Mouse (Mus musculus) retina, adult 2 months (tissue): ENCODE data around the gene Tns4.

Experiments
- DNase-seq: peaks from one replicate; pipeline ENCODE4 v3.0.0-alpha.2; 2012; ENCODE audit warnings: low read depth, low spot score

Tns4 gene

DNA sequence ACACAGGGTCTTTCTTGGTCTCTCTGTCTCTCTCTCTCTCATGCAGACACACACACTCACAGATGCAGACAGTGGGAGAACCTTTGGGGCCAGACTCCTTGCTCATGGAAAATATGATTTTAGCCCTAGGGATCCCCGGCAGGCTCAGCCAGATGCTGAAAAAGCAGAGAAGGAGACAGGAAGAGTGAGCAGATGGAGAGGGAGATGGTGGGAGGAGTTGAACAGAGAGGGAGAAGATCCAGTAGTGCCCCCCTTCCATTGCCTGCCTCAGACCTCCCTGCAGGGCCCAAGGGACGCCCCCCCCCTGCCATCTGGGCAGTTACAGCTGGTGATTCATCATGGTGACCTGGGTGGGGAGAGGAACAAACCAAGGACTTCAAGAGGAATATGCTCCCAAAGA is 41.5 kb downstream of the Tns4 start:
- no peak for DNase-seq

DNA sequence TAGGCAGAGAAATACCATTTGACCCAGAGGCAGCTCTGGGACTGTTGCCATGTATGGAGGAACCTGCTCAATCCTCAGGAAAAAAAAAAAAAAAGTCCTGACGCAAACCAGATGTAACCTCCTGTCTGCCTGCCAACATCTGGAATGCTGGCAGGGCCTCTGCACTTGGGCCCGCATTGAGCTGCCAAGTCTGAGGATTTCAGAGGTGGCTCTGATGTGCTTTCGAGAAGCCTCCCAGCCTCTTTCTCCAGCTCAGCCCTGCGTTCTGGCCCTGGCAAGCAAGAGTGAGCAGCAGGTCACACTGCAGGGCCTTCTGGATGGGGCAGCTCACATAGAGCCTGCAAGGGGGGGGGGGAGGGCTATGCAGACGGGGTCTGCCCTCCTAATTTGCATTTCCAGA is 42.0 kb downstream of the Tns4 start:
- no peak for DNase-seq

DNA sequence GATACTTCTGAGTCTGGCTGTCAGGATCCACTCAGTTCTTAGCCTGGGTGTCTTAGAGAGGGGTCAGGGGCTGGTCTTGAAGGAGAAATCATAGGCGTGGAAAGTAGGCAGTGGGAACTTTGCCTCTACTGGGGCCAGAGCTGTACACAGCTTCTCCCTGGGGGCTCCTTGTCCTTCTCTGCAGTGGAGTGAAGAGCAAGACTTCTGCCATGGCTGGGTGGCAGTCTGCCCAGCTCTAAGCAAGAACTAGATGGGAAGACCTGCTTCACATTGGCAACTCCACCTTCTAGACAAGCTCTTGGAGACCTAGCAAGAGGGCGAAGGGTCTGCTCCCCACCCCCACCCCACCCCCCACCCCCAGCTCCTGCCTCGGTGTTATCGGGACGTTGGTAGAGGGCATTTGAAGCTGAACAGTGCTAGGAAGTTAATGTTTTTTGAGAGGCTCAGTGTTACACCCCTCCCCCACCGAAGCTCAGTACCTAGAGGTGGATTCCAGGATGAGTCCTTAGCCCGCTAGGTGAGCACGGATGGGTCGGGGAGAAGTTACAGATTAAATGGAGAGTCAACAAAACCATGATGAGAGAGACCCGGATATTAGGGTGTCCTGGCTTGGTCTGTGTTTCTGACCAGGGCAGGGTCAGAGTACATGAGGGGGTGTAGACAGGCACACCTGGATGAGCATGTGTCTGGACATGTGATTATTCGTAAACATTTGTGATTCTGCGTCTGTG is 43.8 kb downstream of the Tns4 start:
- DNase-seq: no peak

DNA sequence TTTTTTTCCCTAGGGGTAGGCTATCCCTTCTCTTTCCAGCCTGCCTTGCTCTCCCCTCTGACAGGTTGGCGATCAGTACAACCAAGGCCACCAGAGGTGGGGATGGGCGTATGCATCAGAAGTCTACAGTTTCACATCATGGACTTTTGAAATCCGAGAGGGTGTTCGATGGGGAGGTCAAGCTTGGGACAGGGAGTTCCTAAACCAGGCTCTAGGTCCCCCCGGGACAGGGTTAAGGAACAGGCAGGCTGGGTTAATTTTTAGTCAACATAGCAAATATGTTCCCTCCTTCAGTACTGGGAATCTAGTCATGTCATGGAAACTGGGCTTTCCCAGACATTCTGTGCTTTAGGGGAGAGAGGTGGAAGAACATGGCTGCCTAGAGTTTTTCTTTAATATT is 44.8 kb downstream of the Tns4 start:
- no peak for DNase-seq

DNA sequence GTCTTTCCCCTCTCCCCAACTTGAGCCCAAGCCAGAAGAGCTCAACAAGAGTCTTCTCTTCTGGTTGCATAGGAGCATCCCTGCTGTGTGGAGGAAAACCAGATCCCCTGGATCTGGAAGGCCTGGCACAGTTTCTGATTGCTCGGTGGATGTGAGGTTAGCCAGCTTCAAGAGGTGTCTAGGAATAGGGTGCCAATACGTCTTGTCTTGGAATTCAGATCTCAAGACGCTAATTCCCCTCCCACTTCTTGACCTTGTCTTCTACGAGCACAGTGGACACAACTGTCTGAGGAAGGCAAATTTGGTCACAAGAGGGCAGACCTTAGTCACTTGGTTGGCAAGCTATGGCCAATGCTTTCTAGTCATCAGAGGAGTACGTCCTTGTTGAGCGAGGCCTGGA is 45.5 kb downstream of the Tns4 start:
- DNase-seq: no peak

DNA sequence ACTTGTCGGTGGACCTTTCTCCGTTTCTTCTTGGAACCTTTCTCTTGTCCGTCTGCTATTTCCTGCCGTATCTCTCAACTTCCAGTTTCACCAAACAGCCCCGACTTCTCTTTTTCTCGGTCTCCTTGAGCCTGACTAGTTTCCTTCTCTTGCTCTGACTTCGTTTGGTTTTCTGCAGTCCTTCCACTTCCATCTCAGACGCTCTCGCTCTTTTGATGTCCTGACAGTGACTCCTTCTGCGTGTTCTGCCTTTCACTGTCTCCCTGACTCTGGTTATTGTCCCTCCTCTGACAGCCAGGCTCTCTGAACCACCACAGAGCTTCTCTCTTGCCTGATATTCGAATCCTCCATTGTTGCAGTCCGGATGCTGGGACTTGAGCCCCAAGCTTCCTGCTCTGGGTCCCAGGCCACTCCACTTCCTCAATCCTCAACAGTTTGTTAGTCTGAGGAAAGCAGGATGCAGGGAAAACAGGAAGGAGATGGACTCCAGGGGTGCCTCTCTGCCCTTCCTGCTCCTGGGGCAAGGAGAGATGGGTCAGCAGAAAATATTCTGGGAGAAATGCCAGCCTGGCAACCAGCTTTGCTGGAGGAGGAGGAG is 46.2 kb downstream of the Tns4 start:
- DNase-seq: no peak

DNA sequence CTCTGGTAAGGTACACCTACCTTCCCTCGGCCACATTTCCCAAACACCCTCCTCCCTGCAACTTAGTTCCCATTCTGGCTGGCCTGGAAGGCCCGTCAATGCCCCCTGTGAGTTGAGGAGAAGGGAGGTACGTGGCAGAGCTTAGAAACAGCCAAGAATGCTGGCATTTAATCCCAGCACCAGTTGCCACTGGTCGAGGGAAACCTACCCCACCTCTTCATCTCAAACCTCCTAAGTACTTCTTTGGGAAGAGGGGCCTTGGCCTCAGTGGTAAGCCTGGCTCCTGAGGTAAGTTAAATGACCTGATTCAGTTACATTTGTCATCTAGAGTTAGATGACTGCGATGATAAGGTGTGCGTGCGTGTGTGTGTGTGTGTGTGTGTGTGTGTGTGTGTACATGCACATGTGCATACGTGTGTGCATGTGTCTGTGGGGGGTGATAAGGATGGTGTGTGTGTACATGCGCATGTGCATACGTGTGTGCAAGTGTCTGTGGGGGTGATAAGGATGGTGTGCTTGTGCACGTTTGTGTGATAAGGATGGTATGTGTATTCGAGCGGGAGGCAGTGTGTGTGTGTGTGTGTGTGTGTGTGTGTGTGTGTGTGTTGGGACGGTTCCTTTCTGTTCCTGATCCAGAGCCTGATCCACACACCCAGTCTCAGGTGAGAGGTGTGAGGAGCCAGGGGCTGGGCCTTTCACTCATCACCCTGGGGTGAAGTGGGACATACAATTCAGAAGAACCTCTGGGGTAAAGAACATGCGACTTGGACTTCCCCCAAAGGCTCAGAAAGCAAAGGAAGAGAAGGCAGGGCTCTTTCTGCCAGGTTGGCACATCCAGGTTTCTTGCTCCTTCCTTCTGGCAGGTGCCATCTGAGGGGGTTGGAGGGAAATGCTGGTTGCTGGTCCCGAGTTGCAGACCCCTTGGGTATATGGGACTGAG is 47.0 kb downstream of the Tns4 start:
- DNase-seq: no peak

DNA sequence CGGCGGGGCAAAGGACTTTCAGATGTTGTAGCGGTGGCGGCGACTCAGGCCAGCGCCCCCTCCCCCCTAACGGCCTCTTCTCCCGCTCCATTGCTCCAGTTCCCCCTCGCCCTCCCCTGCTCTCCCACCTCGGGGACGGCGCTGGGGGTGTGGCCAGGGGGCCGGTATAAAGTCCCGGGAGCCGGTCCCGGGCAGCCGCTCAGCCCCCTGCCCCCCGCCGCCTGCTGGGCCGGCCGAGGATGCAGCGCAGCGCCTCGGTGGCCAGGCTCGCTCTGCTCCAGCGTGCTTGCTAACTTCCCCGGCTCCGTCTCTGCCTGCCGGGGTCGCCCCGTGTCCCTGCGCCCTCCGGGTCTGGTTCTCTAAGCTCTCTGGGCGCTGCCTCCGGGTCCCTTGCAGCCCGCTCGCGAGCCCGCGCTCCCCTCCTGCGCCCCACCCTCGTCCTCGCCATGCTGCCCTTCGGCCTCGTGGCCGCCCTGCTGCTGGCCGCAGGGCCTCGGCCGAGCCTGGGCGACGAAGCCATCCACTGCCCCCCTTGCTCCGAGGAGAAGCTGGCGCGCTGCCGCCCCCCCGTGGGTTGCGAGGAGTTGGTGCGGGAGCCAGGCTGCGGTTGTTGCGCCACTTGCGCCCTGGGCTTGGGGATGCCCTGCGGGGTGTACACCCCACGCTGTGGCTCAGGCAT is 47.9 kb downstream of the Tns4 start, which contains the start of gene Igfbp4:
Gene Igfbp4, plus strand, starts transcription at position 194 of the 679 bp plus-strand sequence.
- DNase-seq: no peak

DNA sequence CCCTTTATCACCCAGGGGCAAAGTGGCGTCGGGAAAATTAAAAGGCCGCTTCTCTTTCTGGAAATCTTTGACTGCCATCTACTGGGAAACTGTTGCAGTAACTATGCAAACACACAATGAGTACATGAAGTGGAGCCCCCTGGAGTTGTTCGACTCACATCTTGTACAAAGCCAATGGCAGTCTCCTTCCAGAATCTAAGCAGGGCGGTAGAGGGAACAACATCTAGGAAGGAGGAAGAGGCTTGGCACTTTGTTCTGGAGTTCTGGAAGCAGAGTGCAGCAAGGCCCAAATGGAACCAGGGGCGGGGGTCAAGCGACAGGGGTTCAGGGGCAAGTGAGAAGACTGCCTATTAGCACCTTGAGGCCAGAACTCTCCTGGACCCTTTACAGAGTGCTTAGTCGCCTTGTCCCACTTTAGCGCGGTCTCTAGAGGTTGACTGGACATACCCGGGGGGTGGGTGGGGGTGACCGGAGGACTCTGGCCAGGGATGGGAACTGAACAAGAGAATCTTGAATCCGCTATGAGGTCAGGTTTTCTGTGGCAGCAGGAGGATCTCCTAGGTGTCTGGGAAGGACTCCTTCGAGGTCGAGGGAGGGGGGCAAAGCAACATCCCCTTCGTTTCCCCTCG is 48.6 kb downstream of the Tns4 start:
- no peak for DNase-seq

DNA sequence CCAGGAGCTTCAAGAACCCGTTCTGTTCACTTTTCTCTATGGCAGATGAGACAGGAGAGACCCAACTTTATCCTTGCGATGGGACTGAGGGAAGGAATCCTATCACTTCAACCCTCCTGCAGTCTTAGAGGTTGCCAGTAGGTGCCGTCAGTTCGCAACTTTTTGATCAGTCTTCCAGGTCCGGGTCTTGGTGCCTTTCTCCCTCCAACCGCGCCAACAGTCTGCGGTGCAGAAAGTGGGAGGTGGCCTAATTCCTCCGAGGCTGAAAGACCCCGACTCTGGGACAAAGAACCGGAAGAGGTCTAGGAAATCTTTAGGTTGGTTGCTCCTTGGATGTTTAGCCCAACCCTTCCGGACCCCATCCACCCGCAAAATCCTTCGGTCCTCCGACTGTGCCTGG is 49.3 kb downstream of the Tns4 start:
- peak; percentile 40 for DNase-seq

DNA sequence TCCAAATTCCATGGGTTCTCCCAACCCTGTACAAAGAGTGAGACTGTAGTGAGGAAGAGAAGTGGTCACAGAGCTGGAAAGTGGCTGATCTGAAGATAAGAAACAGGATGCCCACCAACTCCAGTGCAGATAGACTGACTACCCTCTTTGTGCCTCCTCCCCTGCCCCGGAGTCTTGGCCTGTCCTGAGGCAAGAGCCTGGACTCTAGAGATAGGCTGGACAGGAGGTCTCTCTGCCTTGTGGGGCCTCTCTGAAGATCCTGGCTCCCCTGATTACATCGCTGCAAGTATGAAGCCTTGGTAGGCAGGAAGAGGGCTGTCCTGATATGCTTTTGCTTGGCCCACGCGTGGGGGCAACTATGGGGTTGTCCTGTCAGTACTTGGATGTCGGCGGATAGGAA is 52.9 kb downstream of the Tns4 start:
- DNase-seq: no peak

DNA sequence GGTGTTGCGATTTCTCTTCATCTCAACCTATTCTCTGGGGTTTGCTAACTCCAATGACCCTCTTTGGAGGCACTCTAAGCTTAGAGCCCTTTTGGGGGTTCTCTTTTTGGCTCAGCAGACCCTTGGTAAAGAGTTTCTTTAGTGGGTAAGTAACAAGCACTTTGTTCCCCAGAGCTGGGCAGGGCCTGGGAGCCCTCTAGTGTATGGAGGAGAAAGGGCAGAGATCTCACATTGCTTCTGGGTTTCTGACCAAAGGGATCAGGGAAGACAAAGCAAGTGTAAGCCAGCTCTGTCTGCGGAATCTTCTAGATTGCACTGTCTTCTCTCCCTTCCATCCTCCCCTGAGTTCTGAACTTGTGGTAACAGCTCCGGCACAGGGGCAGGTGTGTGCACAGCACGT is 53.8 kb downstream of the Tns4 start:
- DNase-seq: no peak

DNA sequence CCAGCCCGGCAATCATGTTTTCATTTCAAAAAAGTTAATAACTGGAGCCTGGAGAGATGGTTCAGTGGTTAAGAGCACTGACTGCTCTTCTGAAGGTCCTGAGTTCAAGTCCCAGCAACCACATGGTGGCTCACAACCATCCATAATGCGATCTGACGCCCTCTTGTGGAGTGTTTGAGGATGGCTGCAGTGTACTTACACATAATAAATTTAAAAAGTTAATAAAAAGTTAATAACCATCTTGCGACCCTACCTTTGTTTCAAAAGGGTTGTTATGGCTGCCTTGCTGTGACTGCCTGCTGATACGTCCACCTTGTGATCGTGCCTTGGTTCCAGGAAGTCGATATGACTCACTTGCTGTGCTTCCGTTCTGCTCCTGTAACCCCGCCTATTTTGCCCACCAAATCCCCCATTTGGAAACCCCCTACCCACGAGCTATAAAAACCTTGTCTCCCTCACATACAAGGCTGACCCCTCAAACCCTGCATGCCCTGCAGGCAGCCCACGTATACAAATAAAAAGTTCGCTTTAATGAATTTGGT is 62.1 kb downstream of the Tns4 start:
- DNase-seq: no peak

DNA sequence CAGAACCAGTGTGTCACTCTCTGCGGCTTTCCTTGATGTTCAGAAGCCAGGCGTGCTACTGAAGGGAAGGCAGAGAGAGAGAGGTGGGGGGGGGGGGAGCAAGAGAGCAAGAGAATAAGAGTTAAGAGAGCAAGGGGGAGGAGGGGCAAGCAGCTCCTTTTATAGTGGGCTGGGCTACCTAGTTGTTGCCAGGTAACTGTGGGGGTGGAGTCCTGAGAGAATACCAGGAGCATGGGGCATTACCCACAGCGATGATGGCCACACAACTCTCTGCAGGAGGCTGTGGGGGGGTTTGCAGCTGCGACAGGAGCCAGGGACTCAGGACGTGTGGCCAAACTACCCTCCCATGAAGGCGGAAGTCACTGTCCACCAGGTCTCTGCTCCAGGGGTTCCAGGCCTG is 63.2 kb downstream of the Tns4 start:
- no peak for DNase-seq

DNA sequence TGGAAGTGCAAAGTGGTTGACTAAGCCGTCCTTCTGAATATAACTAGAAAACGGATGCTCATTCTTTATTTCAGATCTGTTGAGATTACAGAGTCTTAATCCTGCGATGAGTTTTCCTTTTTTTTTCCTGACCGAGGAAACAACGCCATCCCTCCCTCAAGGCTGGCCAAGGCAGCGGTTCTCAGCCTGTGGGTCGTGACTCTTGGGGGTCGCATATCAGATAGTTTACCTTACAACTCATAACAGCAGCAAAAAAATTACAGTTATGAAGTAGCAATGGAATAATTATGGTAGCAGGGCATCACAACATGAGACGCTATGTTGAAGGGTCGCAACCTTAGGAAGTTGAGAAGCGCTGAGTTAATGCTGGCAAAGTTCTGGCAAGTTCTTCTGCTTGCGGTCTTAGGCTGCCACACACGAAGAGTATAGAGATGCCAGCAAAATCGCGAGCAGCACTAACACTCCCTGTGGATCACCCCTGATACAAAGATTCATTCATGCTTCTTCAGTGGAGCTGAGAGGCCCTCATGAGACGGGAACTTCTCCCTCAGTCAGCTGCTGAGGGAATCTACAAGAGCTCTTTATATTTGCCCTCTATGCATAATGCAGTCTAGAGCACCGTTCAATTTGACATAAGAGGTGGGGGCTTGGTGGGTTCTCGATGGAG is 64.5 kb downstream of the Tns4 start:
- DNase-seq: no peak

DNA sequence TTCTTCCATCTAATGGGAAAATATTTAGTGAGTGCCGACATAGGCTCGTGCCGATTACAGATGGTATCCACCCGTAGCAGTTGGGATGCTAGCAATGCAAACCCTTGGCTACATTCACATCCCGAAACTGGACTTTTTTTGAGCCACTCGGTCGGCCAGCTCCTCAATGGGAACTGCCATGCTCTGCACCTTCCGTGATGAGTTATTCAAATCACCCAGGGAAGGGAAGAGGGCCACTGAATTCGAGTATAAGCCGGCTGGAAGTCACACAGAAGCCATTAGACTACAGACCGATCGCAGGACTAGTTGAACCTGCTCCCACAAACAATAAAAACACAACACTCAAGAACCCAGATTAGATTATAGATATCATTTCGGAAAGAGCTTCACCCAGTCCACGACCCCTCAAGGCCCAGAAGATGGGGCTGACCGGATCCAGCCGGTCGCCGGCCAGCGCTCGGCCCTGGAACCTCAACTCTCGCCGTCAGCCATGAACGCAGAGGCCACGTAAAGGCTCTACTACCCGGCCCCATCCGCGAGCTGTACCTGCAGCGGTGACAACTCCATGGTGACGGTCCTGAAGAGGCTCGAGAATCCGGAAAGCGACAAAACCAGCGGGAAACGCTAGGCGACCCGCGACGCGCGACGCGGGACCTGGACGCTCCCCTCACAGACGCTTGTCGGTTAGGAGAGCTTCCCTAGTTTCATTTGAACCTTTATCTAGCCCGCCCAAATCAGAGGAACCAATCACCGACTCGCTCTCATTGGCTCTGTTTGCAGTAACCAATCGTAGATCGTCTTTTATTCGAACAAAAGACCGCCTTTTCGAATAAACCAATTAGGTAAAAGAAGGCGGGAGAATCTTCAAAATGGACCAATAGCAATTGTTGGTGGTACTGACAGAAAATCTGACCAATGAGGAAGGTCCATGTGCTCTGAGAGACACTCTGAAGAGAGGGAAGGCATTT is 65.3 kb downstream of the Tns4 start, which contains the start of gene Top2a:
Gene Top2a, minus strand, starts transcription at position 690 of the 968 bp plus-strand sequence.
- peak; percentile 98 for DNase-seq

DNA sequence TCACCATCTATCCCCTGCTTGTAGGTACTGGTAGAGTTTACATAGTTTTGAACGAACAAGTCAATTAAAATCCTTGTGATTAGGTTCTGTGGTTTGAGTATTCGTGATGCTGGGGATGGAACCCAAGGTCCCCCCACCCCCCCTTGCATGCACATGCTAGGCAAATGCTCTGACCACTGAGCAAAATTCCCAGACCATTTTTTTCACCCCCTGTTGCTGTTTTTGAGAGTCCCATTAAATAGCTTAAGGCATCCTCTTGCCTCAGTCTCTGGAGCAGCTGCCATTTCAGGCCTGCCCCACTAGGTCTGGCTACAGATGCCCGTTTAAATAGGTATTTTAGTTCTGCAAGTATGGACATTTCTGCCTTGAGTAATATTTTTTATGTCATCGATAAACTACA is 66.0 kb downstream of the Tns4 start:
- DNase-seq: no peak

DNA sequence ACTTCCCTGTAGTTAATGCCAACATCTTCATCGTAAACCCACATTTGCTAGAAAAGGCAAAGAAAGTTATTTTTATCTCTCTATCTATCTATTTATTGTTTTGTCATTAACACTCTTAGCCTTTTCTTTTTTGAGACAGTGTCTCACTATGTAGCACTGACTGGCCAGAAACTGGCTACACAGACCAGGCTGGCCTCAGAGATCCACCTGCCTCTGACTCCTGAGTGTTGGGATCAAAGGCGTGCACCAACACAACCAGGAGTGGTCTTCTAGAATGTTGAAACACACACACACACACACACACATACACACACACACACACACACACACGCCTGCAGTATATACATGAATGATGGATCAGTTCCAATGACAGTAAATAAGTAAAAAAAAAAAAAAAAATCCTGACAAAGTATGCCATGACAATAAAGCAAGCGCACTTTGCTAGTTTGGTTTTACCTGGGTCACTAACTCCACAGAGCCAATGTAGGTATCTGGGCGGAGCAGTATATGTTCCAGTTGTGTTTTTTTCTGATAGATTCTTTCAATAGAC is 66.6 kb downstream of the Tns4 start:
- no peak for DNase-seq

DNA sequence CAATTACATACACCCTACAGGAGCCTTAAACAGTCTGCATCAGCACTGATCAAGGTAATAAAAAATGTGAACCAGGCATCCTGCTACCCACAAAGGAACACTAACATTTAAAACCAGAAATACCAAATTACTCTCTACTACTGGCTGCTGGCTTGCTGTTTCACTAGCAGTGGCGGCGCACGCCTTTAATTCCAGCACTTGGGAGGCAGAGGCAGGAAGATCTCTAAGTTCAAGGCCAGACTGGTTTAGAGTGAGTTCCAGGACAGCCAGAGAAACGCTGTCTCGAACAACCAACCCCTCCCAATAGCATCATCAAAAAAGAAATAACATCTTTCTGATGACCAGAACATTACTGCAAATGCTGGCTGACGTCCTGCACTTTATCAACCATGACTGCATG is 69.3 kb downstream of the Tns4 start:
- DNase-seq: no peak
